Mouse (Mus musculus): ENCODE results near the gene Txnrd1.

The Txnrd1 gene

GRCm38 (mm10) chr10:82866832-82867231, 33.1 kb downstream of the Txnrd1 start:
- no peak for DNase-seq

- no peak for DNase-seq
Observed at GRCm38 (mm10) chr10:82868418-82869086, 34.8 kb downstream of the Txnrd1 start.

- DNase-seq = no peak
Observed at GRCm38 (mm10) chr10:82875446-82875845, 41.7 kb downstream of the Txnrd1 start.

- DNase-seq = peak; percentile 51
Observed at GRCm38 (mm10) chr10:82876076-82876796, 42.5 kb downstream of the Txnrd1 start.

- no peak for DNase-seq
Observed at GRCm38 (mm10) chr10:82887354-82887753, 53.6 kb downstream of the Txnrd1 start.

- no peak for DNase-seq
Observed at GRCm38 (mm10) chr10:82888576-82888975, 54.8 kb downstream of the Txnrd1 start.

GRCm38 (mm10) chr10:82889447-82889973, 55.8 kb downstream of the Txnrd1 start:
- DNase-seq = peak; percentile 88

- no peak for DNase-seq
Observed at GRCm38 (mm10) chr10:82890936-82891335, 57.2 kb downstream of the Txnrd1 start.

GRCm38 (mm10) chr10:82891427-82891826, 57.7 kb downstream of the Txnrd1 start:
- peak; percentile 36 for DNase-seq

- DNase-seq = no peak
Observed at GRCm38 (mm10) chr10:82892442-82893055, 58.8 kb downstream of the Txnrd1 start.

- no peak for DNase-seq
Observed at GRCm38 (mm10) chr10:82893872-82894650, 60.3 kb downstream of the Txnrd1 start.

- DNase-seq = no peak
Observed at GRCm38 (mm10) chr10:82897936-82898335, 64.2 kb downstream of the Txnrd1 start.

- DNase-seq = no peak
Observed at GRCm38 (mm10) chr10:82898893-82899292, 65.1 kb downstream of the Txnrd1 start.

- no peak for DNase-seq
Observed at GRCm38 (mm10) chr10:82899810-82900421, 66.2 kb downstream of the Txnrd1 start.

- no peak for DNase-seq
Observed at GRCm38 (mm10) chr10:82900546-82900945, 66.8 kb downstream of the Txnrd1 start.

GRCm38 (mm10) chr10:82901436-82901835, 67.7 kb downstream of the Txnrd1 start:
- peak; percentile 88 for DNase-seq

- DNase-seq = no peak
Observed at GRCm38 (mm10) chr10:82908526-82908925, 74.8 kb downstream of the Txnrd1 start.

GRCm38 (mm10) chr10:82909382-82909781, 75.6 kb downstream of the Txnrd1 start:
- DNase-seq = peak; percentile 76

- no peak for DNase-seq
Observed at GRCm38 (mm10) chr10:82910198-82910597, 76.4 kb downstream of the Txnrd1 start.

GRCm38 (mm10) chr10:82913238-82913637, 79.5 kb downstream of the Txnrd1 start:
- no peak for DNase-seq

- DNase-seq = no peak
Observed at GRCm38 (mm10) chr10:82913772-82914171, 80.0 kb downstream of the Txnrd1 start.

- no peak for DNase-seq
Observed at GRCm38 (mm10) chr10:82918675-82919074, 84.9 kb downstream of the Txnrd1 start.

Data from kidney, postnatal 14 days (tissue).